Mouse (Mus musculus) liver, postnatal 0 days (tissue): ENCODE data around the gene Olfr1313. TPM values are rescaled to one million over a fixed set of nuclear protein-coding genes. Genes with fewer than 3 reads are reported as not detected.
"Not testable (repeated sequence)": the region's sequence is repeated elsewhere in the genome, so short reads cannot be mapped to it uniquely, and the experiment has no call there.

Experiments used
- ATAC-seq: fragments of 200-750 bp; cut with Nextera tagmentation; 2 replicates; pipeline ENCODE4 v1.8.0; 2017; ENCODE audit warnings: mild to moderate bottlenecking, moderate library complexity
- DNase-seq: peaks from one replicate; pipeline ENCODE4 v3.0.0-alpha.2; 2016
- H3K27ac ChIP-seq: fragments of 300-500 bp; sonication (generic); 2 replicates; pipeline ENCODE4 v1.5.1; 2014; ENCODE audit warnings: antibody characterized with exemption, moderate library complexity, mild to moderate bottlenecking, low read depth
- H3K27me3 ChIP-seq: fragments of 300-500 bp; sonication (generic); 2 replicates; pipeline ENCODE4 v1.6.1; 2014; ENCODE audit warnings: low read length, control low read depth, mixed read lengths; ENCODE audit not compliant: insufficient read depth
- H3K36me3 ChIP-seq: fragments of 300-500 bp; sonication (generic); replicated peaks from 2 replicates; pipeline ENCODE4 v1.6.1; 2014; ENCODE audit warnings: mild to moderate bottlenecking, control low read depth, low read length, moderate library complexity, mixed read lengths; ENCODE audit not compliant: insufficient read depth
- H3K4me1 ChIP-seq: fragments of 300-500 bp; sonication (generic); 2 replicates; pipeline ENCODE4 v1.6.1; 2014; ENCODE audit warnings: antibody characterized with exemption, mild to moderate bottlenecking, control low read depth; ENCODE audit not compliant: insufficient read depth
- H3K4me2 ChIP-seq: fragments of 300-500 bp; sonication (generic); 2 replicates; pipeline ENCODE4 v1.6.1; 2014; ENCODE audit warnings: low read depth, mild to moderate bottlenecking, low read length, moderate library complexity, mixed read lengths
- H3K4me3 ChIP-seq: fragments of 300-500 bp; sonication (generic); 2 replicates; pipeline ENCODE4 v1.5.1; 2014; ENCODE audit warnings: low read depth, low read length
- H3K9ac ChIP-seq: fragments of 300-500 bp; sonication (generic); replicated peaks from 2 replicates; pipeline ENCODE4 v1.6.1; 2014; ENCODE audit warnings: mild to moderate bottlenecking, moderate library complexity
- H3K9me3 ChIP-seq: fragments of 300-500 bp; sonication (generic); 2 replicates; pipeline ENCODE4 v1.6.1; 2016; ENCODE audit warnings: mild to moderate bottlenecking, control low read depth, low read length, mixed read lengths
- CTCF ChIP-seq: sonication (generic); IDR thresholded peaks from 2 replicates; pipeline ENCODE4 v1.5.1; 2016; ENCODE audit warnings: antibody characterized with exemption, low read depth
- EP300 ChIP-seq: IDR thresholded peaks from 2 replicates; pipeline ENCODE4 v1.6.1; 2016; ENCODE audit warnings: antibody characterized with exemption, low read depth, mild to moderate bottlenecking
- WGBS: fragments of 180-500 bp; shearing (Covaris S2); extraction: QIAGEN DNeasy Blood & Tissue Kit; methylation state at CpG from one replicate; pipeline ENCODE4 v1.1.7; 2014; ENCODE audit not compliant: insufficient replicate concordance; 5-methylcytosine and 5-hydroxymethylcytosine counted together
- polyA plus RNA-seq: library from polyadenylated mRNA; unstranded; fragments of >200 nt; fragmentation: Nextera tagmentation; extraction: Ambion mirVana; gene quantifications from 2 replicates; pipeline ENCODE4 v1.2.1, GENCODE M21; 2015

Olfr1313 gene
- not detected in 2 replicates for polyA plus RNA-seq

- ATAC-seq (no peak), DNase-seq (no peak)
- TF ChIP-seq EP300 = no peak
- no peak for TF ChIP-seq CTCF
- Histone ChIP-seq H3K4me3 (no peak within 1 kb of the TSS), H3K27me3 (no peaks in the 10 kb centered on the region), H3K9ac (no peak within 1 kb of the TSS), H3K9me3 (no peaks in the 10 kb centered on the region), H3K36me3 (no peaks in the 10 kb centered on the region), H3K4me2 (no peak within 1 kb of the TSS), H3K27ac (no peak within 1 kb of the TSS), H3K4me1 (no peaks in the 10 kb centered on the region)
These were observed at the start of gene Olfr1313 for GRCm38 (mm10) chr2:112077743-112078142. Gene Olfr1313 (minus strand): TSS chr2:112077843.

- Histone ChIP-seq H3K27ac (no peak within 1 kb of the TSS), H3K36me3 (no peaks in the 10 kb centered on the region), H3K9me3 (no peaks in the 10 kb centered on the region), H3K4me2 (no peak within 1 kb of the TSS), H3K4me3 (no peak within 1 kb of the TSS), H3K4me1 (no peaks in the 10 kb centered on the region), H3K9ac (no peak within 1 kb of the TSS), H3K27me3 (no peaks in the 10 kb centered on the region)
- no peak for TF ChIP-seq CTCF
- TF ChIP-seq EP300 = no peak
- no peak for DNase-seq
- no peak for ATAC-seq
- 49% methylated on average over 1 of the region's 1 CpGs for WGBS
These were observed 37.7 kb upstream of the Olfr1313 start, which contains the start of gene Olfr1315-ps1 for GRCm38 (mm10) chr2:112115340-112115739. Gene Olfr1315-ps1 (minus strand): TSS chr2:112115440.

GRCm38 (mm10) chr2:112096681-112097080 is 19.0 kb upstream of the Olfr1313 start, which contains the start of gene Olfr1314:
Gene Olfr1314 (minus strand): TSS chr2:112096781.
- H3K4me3 ChIP-seq = no peak within 1 kb of the TSS
- no peaks in the 10 kb centered on the region for H3K4me1 ChIP-seq
- no peak within 1 kb of the TSS for H3K27ac ChIP-seq
- no peak for ATAC-seq
- H3K4me2 ChIP-seq = no peak within 1 kb of the TSS
- TF ChIP-seq EP300 (no peak), CTCF (no peak)
- H3K27me3 ChIP-seq = no peaks in the 10 kb centered on the region
- no peak within 1 kb of the TSS for H3K9ac ChIP-seq
- H3K36me3 ChIP-seq = no peaks in the 10 kb centered on the region
- no peak for DNase-seq
- H3K9me3 ChIP-seq = no peaks in the 10 kb centered on the region

GRCm38 (mm10) chr2:112050138-112050537 is 27.5 kb downstream of the Olfr1313 start, which contains the start of gene Olfr1312:
Gene Olfr1312 (minus strand): TSS chr2:112050238.
- H3K9me3 ChIP-seq = no peaks in the 10 kb centered on the region
- 16% methylated on average over 1 of the region's 1 CpGs for WGBS
- DNase-seq (no peak), ATAC-seq (no peak)
- no peaks in the 10 kb centered on the region for H3K4me1 ChIP-seq
- no peak within 1 kb of the TSS for H3K27ac ChIP-seq
- no peaks in the 10 kb centered on the region for H3K36me3 ChIP-seq
- no peak within 1 kb of the TSS for H3K4me3 ChIP-seq
- no peak for TF ChIP-seq EP300
- TF ChIP-seq CTCF = no peak
- no peaks in the 10 kb centered on the region for H3K27me3 ChIP-seq
- no peak within 1 kb of the TSS for H3K9ac ChIP-seq
- H3K4me2 ChIP-seq = no peak within 1 kb of the TSS

- H3K36me3 ChIP-seq, DNase-seq, H3K4me2 ChIP-seq, H3K27me3 ChIP-seq, H3K27ac ChIP-seq, ATAC-seq, H3K9me3 ChIP-seq, H3K4me1 ChIP-seq, H3K9ac ChIP-seq, H3K4me3 ChIP-seq: not testable (repeated sequence)
- 45% methylated on average over 6 of the region's 6 CpGs for WGBS
These were observed 50.7 kb downstream of the Olfr1313 start for GRCm38 (mm10) chr2:112026971-112027370.

- H3K4me1 ChIP-seq = no peaks in the 10 kb centered on the region
- 74% methylated on average over 2 of the region's 2 CpGs for WGBS
- TF ChIP-seq EP300 = no peak
- TF ChIP-seq CTCF = no peak
- DNase-seq (no peak), ATAC-seq (no peak)
- no peak within 1 kb of the TSS for H3K4me2 ChIP-seq
- no peaks in the 10 kb centered on the region for H3K9me3 ChIP-seq
- no peaks in the 10 kb centered on the region for H3K27me3 ChIP-seq
- no peaks in the 10 kb centered on the region for H3K36me3 ChIP-seq
- H3K27ac ChIP-seq = no peak within 1 kb of the TSS
- H3K4me3 ChIP-seq = no peak within 1 kb of the TSS
- no peak within 1 kb of the TSS for H3K9ac ChIP-seq
These were observed 53.3 kb downstream of the Olfr1313 start, which contains the start of gene Olfr1311 for GRCm38 (mm10) chr2:112024312-112024711. Gene Olfr1311 (minus strand): TSS chr2:112024412.

Other genes starting within 250 kb of the Olfr1313 start
- not detected in 2 replicates for gene Olfr1305, start 200.7 kb downstream of the Olfr1313 start, polyA plus RNA-seq
- gene Olfr1306, start 161.6 kb downstream of the Olfr1313 start, polyA plus RNA-seq = not detected in 2 replicates
- not detected in 2 replicates for gene Olfr1307, start 128.4 kb downstream of the Olfr1313 start, polyA plus RNA-seq
- not detected in 2 replicates for gene Olfr1308, start 112.9 kb downstream of the Olfr1313 start, polyA plus RNA-seq
- not detected in 2 replicates for gene Olfr1309, start 87.6 kb downstream of the Olfr1313 start, polyA plus RNA-seq
- not detected in 2 replicates for gene Olfr1310, start 65.1 kb downstream of the Olfr1313 start, polyA plus RNA-seq
- gene Olfr1311, start 53.4 kb downstream of the Olfr1313 start, polyA plus RNA-seq = not detected in 2 replicates
- not detected in 2 replicates for gene Olfr1312, start 27.6 kb downstream of the Olfr1313 start, polyA plus RNA-seq
- not detected in 2 replicates for gene Olfr1314, start 18.9 kb upstream of the Olfr1313 start, polyA plus RNA-seq
- not detected in 2 replicates for gene Olfr1315-ps1, start 37.6 kb upstream of the Olfr1313 start, polyA plus RNA-seq
- not detected in 2 replicates for gene Olfr1316, start 57.1 kb upstream of the Olfr1313 start, polyA plus RNA-seq
- not detected in 2 replicates for gene Olfr1317, start 62.5 kb upstream of the Olfr1313 start, polyA plus RNA-seq
- not detected in 2 replicates for gene Olfr1318, start 76.4 kb upstream of the Olfr1313 start, polyA plus RNA-seq
- 1.6 and 1.7 TPM in 2 replicates for gene Lpcat4, start 161.6 kb upstream of the Olfr1313 start, polyA plus RNA-seq
- 0.02 TPM in 1 of 2 replicates, not detected in the other for gene Nutm1, start 181.4 kb upstream of the Olfr1313 start, polyA plus RNA-seq
- gene Nop10, start 184.1 kb upstream of the Olfr1313 start, polyA plus RNA-seq = 129 TPM in 2 replicates
- gene Slc12a6, start 188.0 kb upstream of the Olfr1313 start, polyA plus RNA-seq = 3.7 and 4.1 TPM in 2 replicates
- not detected in 2 replicates for gene Gm21985, start 188.5 kb upstream of the Olfr1313 start, polyA plus RNA-seq